Mouse (Mus musculus): ENCODE data around the gene Ppp1r26. TPM values are rescaled to one million over a fixed set of nuclear protein-coding genes. Genes with fewer than 3 reads are reported as not detected.
"Not testable (repeated sequence)": the region's sequence is repeated elsewhere in the genome, so short reads cannot be mapped to it uniquely, and the experiment has no call there.

Ppp1r26 gene
- total RNA-seq, 1 experiment from 2014 or later = not detected

DNA sequence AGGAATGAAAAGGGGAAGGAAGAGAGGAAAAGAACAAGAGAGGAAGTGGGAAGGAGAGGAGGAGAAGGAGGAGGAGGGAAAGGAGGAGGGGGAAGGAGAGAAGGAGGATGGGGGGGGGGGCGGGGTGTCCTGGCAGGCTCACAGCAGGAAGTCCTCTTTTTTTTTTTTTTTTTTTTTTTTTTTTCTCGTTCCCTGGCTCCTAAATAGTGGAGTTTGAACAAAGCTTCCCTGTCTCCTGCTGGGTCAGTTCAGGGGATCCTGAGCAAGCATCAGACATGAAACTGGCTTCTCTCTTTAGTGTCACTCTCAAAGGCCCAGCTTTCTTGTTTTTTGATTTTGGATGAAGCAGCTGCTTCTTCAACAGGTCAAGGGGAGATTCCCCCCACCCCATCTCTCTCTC lies 13.1 kb upstream of the Ppp1r26 start:
- ATAC-seq (replicated peaks; ENCODE audit: insufficient number of reproducible peaks, low FRiP score, low TSS enrichment, poor library complexity, severe bottlenecking) = no peak

- ATAC-seq (replicated peaks; ENCODE audit: insufficient number of reproducible peaks, low FRiP score, low TSS enrichment, poor library complexity, severe bottlenecking) = no peak
Observed at GRCm38 (mm10) chr2:28435401-28435800, 11.2 kb upstream of the Ppp1r26 start.

GRCm38 (mm10) chr2:28440842-28441241 lies 5.8 kb upstream of the Ppp1r26 start:
- peak; percentile 35; the same call in 1 of the 2 replicates for ATAC-seq (replicated peaks; ENCODE audit: insufficient number of reproducible peaks, low FRiP score, low TSS enrichment, poor library complexity, severe bottlenecking)

GRCm38 (mm10) chr2:28445082-28445481 lies 1.5 kb upstream of the Ppp1r26 start:
- no peak for ATAC-seq (replicated peaks; ENCODE audit: insufficient number of reproducible peaks, low FRiP score, low TSS enrichment, poor library complexity, severe bottlenecking)

- ATAC-seq (replicated peaks; ENCODE audit: insufficient number of reproducible peaks, low FRiP score, low TSS enrichment, poor library complexity, severe bottlenecking) = no peak
Observed at GRCm38 (mm10) chr2:28446181-28446514, 452 bp upstream of the Ppp1r26 start.

DNA sequence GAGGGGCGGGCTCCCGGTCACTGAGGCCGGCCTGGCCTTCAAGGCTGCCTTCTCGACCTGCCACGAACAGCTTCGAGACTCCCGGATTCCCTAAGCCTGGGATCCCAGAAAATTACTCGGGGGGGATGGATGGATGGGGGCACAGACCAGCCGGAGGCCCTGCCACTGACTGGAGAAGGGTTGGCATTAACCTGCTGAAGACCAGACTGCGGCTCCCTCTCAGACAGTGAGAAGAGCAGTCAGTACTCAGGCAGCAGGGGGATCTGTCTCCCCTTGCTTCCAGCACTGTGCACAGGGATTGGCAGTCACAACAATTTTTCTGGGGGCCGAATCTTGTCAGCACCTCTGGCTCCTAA lies 693 bp downstream of the Ppp1r26 start:
- ATAC-seq (replicated peaks; ENCODE audit: insufficient number of reproducible peaks, low FRiP score, low TSS enrichment, poor library complexity, severe bottlenecking) = no peak

DNA sequence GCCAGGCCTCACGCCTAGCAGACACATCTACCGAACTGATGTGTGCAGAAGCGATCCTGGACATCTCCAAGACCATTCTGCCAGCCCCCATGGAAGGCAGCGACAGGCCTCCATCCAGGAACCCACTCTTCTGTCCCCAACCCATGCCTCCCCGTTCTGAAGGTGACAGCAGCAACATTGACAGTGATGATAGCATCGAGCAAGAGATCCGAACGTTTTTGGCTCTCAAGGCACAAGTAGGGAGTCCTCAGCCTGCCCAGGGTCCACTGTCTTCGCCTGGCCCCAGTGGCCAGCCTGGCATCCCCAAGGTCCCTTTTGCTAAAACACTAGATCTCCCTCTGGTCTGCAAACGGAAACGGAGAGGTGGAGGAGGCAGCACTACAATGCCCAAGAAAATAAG lies 5.1 kb downstream of the Ppp1r26 start:
- no peak for ATAC-seq (replicated peaks; ENCODE audit: insufficient number of reproducible peaks, low FRiP score, low TSS enrichment, poor library complexity, severe bottlenecking)

GRCm38 (mm10) chr2:28453539-28453938 lies 6.9 kb downstream of the Ppp1r26 start:
- ATAC-seq (replicated peaks; ENCODE audit: insufficient number of reproducible peaks, low FRiP score, low TSS enrichment, poor library complexity, severe bottlenecking) = no peak

DNA sequence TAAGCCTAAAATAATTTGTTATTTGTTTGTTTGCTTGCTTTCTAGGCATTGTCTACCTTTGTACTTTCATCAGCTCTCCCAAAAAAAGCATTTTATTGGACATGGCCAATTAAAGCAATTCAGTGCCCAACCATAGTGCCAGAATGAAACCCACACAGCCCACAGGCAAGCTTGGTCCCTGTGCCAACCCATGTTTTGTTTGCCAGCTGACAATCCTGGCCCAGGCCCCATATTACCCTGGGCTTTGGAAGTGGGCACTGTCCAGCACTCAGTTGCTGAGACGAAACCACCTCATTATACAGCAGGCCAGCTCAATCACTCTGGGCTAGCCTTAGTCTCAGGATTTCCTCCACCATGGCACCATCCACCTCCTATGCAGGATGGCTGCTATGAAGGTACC lies 10.0 kb downstream of the Ppp1r26 start:
- no peak for ATAC-seq (replicated peaks; ENCODE audit: insufficient number of reproducible peaks, low FRiP score, low TSS enrichment, poor library complexity, severe bottlenecking)

DNA sequence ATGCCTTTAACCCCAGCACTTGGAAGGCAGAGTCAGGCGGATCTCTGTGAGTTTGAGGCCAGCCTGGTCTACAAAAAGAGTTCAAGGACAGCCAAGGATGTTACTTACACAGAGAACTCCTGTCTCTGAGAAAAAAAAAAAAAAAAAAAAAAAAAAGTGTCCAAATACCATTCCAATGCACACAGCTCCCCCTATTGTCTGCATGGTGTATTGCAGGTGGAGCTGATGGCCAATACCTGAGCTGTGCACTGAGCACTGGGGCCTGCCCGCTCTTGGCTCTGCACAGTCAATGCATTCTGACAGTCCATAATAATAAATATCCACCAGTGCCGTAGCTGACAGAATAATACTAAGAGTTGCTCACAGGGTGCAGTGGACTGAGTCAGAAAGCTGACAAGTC lies 17.3 kb downstream of the Ppp1r26 start:
- ATAC-seq (replicated peaks; ENCODE audit: insufficient number of reproducible peaks, low FRiP score, low TSS enrichment, poor library complexity, severe bottlenecking) = peak; percentile 32; the same call in 1 of the 2 replicates

DNA sequence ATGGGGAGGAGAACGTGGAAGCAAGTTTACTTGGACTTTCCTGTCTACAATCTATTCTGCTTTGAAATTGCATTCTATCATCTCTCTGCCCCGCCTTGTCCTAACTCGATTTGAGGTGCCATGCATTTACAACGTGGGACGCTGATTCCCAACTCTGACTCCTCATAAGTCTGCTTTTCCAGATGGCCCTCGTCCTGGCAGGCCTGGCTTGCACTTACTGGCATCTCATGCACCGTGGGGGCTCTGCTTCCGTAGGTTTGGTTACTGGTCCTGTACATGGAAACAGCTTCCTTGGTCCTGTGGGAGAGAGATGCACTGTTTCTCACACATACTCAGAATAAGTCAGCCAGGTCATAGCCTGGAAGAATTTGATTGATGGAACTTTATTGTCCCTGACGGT lies 18.3 kb downstream of the Ppp1r26 start:
- ATAC-seq (replicated peaks; ENCODE audit: insufficient number of reproducible peaks, low FRiP score, low TSS enrichment, poor library complexity, severe bottlenecking) = no peak

DNA sequence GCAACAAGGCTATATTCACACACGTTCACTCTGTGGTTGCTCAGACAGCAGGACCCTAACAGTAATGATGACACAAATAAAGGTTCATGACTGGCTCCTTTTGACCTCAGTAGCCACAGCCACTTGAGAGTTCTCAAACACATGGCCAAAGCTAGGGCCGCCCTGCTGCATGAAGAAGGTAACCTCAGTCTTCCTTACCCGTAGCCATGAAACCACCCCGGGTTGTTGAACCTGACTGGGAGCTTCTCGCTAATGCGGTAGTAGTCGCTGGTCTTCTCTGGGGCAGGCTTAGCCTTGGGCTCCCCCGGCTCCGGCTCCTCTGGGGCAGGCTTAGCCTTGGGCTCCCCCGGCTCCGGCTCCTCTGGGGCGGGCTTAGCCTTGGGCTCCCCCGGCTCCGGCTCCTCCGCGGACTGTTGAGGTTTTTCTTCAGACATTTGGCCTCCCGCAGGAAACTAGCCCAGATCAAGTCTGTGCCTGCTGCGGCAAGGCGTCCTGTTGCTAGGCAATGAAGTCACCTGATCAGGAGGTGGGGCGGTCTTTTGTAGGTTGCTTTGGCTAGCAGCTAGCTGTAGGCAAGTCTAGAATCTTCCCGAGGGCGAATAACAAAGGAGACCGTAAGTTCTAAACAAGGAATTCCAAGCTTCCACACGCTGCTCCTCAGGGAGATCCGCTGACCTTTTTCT lies 19.4 kb downstream of the Ppp1r26 start, which contains the start of gene 1700007K13Rik:
Gene 1700007K13Rik, minus strand, starts transcription at position 497 of the 683 bp plus-strand sequence.
- 0 out of 2 replicates have a peak, but pooled peaks have one; percentile 37 for ATAC-seq (replicated peaks; ENCODE audit: insufficient number of reproducible peaks, low FRiP score, low TSS enrichment, poor library complexity, severe bottlenecking)

DNA sequence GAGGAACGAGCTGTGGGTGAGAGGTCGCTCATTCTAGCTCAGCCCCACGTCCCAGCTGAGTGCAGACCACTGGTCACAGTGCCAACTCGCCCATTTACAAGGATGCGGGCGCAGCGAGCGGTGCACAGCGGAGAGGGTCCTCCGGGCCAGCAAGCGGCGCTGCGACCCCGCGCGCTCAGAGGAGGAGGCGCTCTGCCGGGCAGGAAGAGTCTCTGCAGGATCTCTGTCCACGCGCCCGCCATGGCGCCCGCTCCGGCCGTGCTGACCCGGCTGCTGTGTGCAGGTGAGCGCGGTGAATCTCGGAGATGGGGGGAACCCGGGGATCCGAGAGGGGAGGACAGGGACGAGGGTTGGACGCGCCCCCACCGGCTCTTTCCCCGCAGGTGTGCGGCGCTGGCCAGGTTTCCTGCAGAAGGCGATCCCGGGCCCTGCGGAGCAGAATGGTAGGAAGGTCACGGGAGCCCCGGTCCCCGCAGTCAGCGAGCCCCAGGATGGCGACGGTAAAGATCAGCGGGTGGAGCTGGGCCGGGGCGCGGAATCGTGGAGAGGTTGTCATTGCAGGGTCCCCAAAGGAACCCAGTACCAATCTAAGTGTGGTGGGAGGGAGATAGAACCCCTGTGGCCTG lies 21.4 kb downstream of the Ppp1r26 start, which contains the start of gene Mrps2:
Gene Mrps2, plus strand, starts transcription at position 207 of the 626 bp plus-strand sequence.
- peak; percentile 74 for ATAC-seq (replicated peaks; ENCODE audit: insufficient number of reproducible peaks, low FRiP score, low TSS enrichment, poor library complexity, severe bottlenecking)

DNA sequence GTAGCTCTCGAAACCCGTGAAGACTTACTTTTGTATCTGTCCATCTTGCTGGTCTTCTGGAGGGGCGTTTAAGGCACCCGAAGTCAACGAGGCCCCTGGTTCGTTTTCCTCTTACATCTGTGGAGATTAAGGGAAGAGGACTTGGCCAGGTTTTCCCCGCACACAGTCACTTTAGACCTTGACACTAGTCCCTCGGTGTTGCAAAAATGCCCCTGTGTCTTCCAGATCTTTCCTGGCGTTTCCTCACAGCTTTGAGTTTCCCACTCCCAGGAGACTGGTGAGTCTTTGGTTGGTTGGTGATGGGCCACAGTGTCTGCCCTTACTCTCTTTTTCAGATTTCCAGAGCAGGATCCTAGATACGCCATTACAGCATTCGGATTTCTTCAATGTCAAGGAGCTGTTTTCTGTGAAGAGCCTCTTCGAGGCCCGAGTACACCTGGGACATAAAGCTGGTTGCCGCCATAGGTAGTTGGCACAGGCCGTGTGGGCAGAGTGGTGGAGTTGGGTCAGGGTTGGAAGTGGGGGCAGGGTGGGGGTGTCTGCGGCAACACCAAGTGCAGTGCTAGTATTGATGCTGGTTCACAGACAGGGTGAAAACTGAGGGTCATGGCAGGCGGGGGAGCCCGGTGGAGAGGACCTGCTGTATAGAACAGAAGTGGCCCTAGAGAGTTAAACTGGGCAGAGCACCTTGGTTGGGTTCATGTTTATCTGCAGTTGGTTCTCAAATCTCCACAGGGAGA lies 22.1 kb downstream of the Ppp1r26 start:
- ATAC-seq (replicated peaks; ENCODE audit: insufficient number of reproducible peaks, low FRiP score, low TSS enrichment, poor library complexity, severe bottlenecking) = no peak

DNA sequence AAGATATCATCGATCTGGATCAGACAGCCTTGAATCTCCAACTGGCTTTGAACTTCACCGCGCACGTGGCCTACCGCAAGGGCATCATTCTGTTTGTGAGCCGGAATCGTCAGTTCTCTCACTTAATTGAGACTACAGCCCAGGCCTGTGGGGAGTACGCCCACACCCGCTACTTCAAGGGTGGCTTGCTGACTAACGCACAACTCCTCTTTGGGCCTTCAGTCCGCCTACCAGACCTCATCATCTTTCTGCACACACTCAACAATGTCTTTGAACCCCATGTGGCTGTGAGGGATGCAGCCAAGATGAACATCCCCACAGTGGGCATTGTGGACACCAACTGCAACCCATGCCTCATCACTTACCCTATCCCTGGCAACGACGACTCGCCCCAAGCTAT lies 22.9 kb downstream of the Ppp1r26 start:
- no peak for ATAC-seq (replicated peaks; ENCODE audit: insufficient number of reproducible peaks, low FRiP score, low TSS enrichment, poor library complexity, severe bottlenecking)

GRCm38 (mm10) chr2:28470591-28470990 lies 24.0 kb downstream of the Ppp1r26 start:
- ATAC-seq (replicated peaks; ENCODE audit: insufficient number of reproducible peaks, low FRiP score, low TSS enrichment, poor library complexity, severe bottlenecking) = no peak

DNA sequence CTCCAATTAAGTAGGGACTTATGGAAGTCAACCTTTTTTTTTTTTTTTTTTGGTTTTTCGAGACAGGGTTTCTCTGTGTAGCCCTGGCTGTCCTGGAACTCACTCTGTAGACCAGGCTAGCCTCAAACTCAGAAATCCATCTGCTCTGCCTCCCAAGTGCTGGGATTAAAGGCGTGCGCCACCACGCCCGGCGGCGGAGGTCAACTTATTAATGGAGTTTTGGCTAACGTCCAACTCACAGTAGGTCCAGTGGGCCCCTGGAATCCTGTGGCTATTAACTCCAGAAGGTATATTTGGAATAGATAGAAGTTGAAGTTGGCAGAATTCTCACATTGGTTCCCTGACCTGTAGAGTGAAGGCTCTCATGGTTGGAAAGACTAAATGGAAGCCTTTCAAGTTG lies 25.4 kb downstream of the Ppp1r26 start:
- not testable (repeated sequence) for ATAC-seq (replicated peaks; ENCODE audit: insufficient number of reproducible peaks, low FRiP score, low TSS enrichment, poor library complexity, severe bottlenecking)

GRCm38 (mm10) chr2:28477993-28478392 lies 31.4 kb downstream of the Ppp1r26 start:
- not testable (repeated sequence) for ATAC-seq (replicated peaks; ENCODE audit: insufficient number of reproducible peaks, low FRiP score, low TSS enrichment, poor library complexity, severe bottlenecking)

GRCm38 (mm10) chr2:28479208-28480204 lies 32.9 kb downstream of the Ppp1r26 start:
- no peak for ATAC-seq (replicated peaks; ENCODE audit: insufficient number of reproducible peaks, low FRiP score, low TSS enrichment, poor library complexity, severe bottlenecking)
